Mouse (Mus musculus): ENCODE data around the gene Tmem164.

The Tmem164 gene

GRCm38 (mm10) chrX:142748574-142748973 lies 67.4 kb downstream of the Tmem164 start:
- peak; percentile 12 to 17 for DNase-seq (ENCODE audit: low spot score in 2 of 2)

DNA sequence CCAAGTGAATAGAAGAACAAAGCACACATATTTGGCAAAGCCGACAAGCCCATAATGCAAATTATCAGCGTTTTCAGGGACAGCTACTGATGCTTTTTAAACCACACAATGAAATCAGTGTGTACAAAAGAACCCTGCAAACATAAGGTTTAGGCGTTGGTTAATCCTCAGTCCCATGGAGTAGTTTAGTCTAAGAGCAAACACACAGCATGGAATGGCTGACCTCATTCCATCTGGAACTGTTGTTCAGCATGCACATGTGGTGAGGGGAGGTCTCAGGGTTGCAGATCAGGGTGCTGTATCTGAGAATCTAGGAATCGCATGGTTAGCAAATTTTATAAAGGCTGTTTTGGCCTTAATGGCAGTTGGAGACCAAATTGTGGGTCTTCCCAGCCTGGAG lies 69.6 kb downstream of the Tmem164 start:
- DNase-seq (ENCODE audit: low spot score in 2 of 2) = no peak

- no peak for DNase-seq (ENCODE audit: low spot score in 2 of 2)
Observed at GRCm38 (mm10) chrX:142755542-142755941, 74.3 kb downstream of the Tmem164 start.

DNA sequence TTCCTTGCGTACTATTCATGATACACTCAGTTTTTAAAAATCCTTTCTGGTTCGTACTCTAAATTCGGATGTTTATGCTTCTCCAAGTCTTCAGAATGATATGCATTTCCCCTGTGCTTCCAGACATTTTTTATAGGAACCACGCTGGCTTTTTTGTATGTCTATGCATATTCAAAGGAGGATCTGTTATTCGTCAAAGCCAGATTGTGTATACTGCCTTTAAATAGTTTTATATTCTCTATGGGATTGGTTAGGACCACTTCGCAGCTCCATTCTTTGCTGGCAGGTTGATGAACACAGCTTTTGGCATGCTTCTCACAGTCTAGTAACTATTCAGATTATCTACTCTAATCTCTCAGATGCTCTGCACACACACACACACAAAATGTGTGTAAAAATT lies 79.2 kb downstream of the Tmem164 start:
- no peak for DNase-seq (ENCODE audit: low spot score in 2 of 2)

GRCm38 (mm10) chrX:142763337-142763736 lies 82.1 kb downstream of the Tmem164 start:
- DNase-seq (ENCODE audit: low spot score in 2 of 2) = no peak

- DNase-seq (ENCODE audit: low spot score in 2 of 2) = no peak
Observed at GRCm38 (mm10) chrX:142769698-142770097, 88.5 kb downstream of the Tmem164 start.

DNA sequence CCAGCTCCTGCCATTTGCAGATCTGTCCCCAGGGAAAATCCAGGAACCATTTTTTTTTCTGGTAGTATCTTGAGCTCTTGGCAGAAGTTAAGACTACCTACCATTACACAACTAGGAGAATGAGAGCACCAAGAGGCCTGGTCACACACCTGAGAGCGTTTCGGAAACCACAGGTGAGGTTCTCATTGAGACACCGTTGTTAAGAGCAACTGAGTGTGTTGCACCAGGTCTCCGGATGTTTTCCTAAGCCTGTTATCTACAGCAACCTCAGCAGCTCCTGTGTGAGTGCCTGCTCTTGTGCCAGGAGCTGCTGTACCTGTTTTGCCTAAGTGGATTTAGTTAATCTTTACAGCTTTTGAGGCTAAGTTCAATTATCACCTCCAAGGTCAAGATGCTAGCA lies 92.5 kb downstream of the Tmem164 start:
- no peak for DNase-seq (ENCODE audit: low spot score in 2 of 2)

DNA sequence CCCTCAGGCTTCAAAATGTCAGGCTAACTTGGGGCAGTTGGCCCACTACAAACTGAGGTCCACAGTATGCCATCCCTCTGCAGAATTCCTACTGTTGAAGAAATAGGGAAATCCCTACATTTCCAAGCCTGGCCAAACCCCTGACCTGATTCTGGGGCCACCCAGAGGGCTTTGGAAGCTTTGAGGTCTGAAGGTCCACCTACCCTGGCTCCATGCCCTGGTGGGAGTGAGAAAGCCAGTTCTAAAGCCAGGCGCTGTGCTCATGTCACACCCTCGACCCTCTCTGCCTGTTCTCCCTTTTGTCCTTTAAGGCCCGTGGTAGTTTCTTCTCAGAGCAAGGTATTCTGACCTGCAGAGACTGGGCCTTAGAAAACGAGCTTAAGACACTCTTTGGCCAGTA lies 94.9 kb downstream of the Tmem164 start:
- DNase-seq (ENCODE audit: low spot score in 2 of 2) = no peak

- DNase-seq (ENCODE audit: low spot score in 2 of 2) = no peak
Observed at GRCm38 (mm10) chrX:142778638-142779037, 97.4 kb downstream of the Tmem164 start.

DNA sequence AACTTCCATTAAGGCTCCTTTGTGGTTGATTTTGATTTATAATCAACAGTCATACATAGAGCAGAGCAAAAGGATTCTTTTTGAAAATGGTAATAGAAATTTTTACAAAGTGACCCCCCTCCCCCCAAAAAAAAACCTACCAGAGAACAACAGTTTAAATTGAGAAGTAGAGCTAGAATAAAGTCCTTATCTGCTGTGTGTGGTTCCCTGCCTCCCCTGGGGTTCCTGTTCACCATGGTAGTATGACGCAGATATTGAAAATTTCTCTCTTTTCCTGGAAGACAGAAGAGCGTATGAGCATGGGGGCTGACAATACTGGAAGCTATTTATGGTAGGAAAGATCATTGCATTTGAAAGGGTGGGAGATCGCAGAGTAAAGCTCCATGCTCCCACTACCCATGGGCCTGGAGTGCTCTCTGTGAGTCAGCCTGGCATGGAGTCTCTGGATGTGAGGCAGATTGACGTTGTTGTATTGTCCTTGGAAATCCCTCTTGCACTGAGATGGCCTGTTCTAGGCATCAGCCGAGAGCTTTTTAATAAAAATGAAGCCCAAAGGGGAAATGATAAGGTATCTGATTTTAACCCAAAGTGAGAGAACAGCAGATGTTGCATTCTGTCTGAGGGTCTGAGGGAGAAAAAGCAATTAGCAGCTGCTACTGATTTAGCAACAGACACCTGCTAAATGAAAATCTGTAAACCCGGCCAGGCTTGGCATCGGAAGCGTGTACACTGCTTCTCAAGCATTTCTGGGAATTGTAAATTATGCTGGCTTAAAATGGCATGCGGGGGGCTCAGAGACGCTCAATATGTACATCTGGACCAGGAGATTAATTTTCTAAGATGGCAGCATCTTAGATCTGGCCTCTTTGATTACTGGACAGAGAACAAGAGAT lies 105.2 kb downstream of the Tmem164 start:
- peak; percentile 4 to 20 for DNase-seq (ENCODE audit: low spot score in 2 of 2)

DNA sequence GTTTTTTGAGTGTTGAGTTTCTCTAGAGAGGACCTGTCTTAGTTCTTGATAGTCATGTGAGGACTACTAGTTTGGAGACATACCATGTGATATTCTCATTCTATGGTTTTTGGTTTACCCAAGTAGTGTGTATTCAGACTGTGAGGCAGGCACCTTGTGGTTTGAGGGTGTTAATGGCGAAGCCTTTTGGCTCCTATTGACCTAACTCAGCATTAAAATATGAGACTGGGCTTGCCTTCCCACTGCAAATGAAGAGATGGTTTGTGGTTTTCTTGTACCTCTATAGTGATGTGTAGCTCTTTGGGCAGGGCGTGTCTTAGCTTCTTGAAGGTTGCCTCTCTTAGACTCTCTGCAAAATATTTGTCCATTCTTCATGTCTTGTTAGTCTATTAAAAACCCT lies 111.0 kb downstream of the Tmem164 start:
- no peak for DNase-seq (ENCODE audit: low spot score in 2 of 2)

GRCm38 (mm10) chrX:142794069-142794610 lies 112.9 kb downstream of the Tmem164 start:
- no peak for DNase-seq (ENCODE audit: low spot score in 2 of 2)

GRCm38 (mm10) chrX:142804596-142804995 lies 123.4 kb downstream of the Tmem164 start:
- DNase-seq (ENCODE audit: low spot score in 2 of 2) = peak in 1 of 2 experiments; percentile 34

DNA sequence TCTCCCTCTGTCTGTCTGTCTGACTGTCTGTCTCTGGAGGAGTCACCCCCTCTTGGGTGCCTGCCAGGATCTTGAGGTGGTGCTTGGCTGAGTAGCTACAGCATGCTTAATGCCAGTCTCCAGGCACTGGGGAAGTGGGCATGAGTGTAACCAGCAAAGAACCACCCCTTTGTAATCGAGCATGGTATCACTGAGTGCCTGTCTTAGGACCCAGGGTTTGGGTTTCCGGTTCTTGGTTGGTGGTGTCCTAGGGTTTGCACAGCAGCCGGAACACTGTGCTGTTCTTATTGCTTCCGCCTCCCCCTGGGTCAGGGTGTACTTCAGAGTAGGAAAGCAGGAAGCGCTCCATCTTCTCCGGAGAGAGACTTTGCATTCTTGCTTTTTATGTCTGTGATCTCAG lies 124.9 kb downstream of the Tmem164 start:
- peak in 1 of 2 experiments; percentile 7 for DNase-seq (ENCODE audit: low spot score in 2 of 2)

GRCm38 (mm10) chrX:142806620-142807061 lies 125.4 kb downstream of the Tmem164 start:
- peak in 1 of 2 experiments; percentile 27 for DNase-seq (ENCODE audit: low spot score in 2 of 2)

DNA sequence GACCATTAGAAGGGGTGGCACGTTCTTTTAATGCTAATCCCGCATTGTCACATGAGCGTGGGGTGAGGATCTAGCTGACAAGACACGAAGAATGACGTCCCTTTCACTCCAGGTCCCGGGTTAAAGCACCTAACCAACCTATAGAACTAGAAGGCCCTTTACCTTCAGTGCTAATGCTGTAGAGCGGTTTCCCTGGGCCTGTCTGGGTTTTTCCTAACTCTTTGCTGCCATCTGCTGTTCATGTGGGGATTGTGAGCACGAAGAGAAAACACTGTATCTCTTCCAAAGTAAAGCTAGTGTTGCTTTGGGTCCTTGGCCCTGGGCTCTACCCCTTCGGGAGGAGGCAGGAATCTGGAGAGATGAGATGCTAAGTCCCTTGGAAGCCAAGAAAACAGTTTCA lies 127.2 kb downstream of the Tmem164 start:
- peak; percentile 58 to 72 for DNase-seq (ENCODE audit: low spot score in 2 of 2)

- DNase-seq (ENCODE audit: low spot score in 2 of 2) = peak; percentile 45 to 47
Observed at GRCm38 (mm10) chrX:142813146-142813545, 131.9 kb downstream of the Tmem164 start.

- DNase-seq (ENCODE audit: low spot score in 2 of 2) = peak; percentile 47 to 48
Observed at GRCm38 (mm10) chrX:142818057-142818682, 137.0 kb downstream of the Tmem164 start.

DNA sequence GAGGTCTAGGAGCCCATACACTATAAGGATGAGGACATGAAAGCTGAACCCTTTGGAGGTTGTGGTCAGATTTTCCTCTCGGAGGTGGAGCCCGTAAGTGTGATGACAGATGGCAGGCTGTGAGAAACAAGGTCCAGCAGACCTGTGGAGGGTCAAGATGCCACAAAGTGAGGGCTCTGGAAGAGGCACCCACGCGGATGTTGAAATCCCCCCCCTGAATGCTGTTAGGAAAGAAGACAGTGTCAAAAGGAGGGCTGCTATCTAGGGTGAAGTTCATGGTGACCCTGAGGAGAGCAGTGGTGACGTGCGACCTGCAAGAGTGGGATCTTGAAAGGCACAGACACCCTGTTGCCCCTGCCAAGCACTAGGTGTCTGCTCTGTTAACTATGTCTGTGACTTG lies 140.0 kb downstream of the Tmem164 start:
- DNase-seq (ENCODE audit: low spot score in 2 of 2) = no peak

GRCm38 (mm10) chrX:142821846-142822245 lies 140.6 kb downstream of the Tmem164 start:
- DNase-seq (ENCODE audit: low spot score in 2 of 2) = peak; percentile 6 to 8

DNA sequence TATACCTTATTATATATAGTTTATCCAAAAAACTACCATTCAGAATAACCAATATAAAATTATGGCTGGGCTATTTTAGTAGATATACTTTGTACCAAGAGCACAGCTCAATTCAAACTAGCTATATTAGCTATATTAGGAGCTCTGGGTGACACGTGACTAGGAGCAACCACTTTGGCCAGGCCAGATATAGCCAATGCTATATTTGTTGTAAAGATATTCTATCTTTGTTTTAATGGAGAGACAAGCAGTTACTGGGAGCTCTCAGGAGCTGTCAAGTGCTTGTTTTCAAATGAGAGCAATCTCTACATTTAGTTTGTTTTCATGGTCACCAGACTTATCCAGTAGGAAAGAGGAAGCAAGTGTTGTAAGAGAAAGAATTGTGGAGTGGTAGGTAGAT lies 144.1 kb downstream of the Tmem164 start:
- no peak for DNase-seq (ENCODE audit: low spot score in 2 of 2)

GRCm38 (mm10) chrX:142827644-142828043 lies 146.4 kb downstream of the Tmem164 start:
- DNase-seq (ENCODE audit: low spot score in 2 of 2) = no peak
